Mouse (Mus musculus) MEL (cell line): Measurements from ENCODE around the gene H2-Q10. TPM values are rescaled to one million over a fixed set of nuclear protein-coding genes. Genes with fewer than 3 reads are reported as not detected.
"Not testable (repeated sequence)": the region's sequence is repeated elsewhere in the genome, so short reads cannot be mapped to it uniquely, and the experiment has no call there.

ENCODE experiments used
- DNase-seq: peaks from one replicate; pipeline ENCODE4 v3.0.0; 2011; ENCODE audit warnings: low read depth, low spot score
- H3K27ac ChIP-seq: 2 replicates; pipeline ENCODE4 v1.5.1; 2012; ENCODE audit warnings: low read depth, mild to moderate bottlenecking, control low read depth, low read length, moderate library complexity; ENCODE audit not compliant: control insufficient read depth
- H3K27me3 ChIP-seq, 2 experiments: fragments of 150-350 bp in 1 of 2; sonication (generic) in 1 of 2; 2 replicates each; pipeline ENCODE4 v1.6.1; 2012; ENCODE audit warnings: low read length in 2 of 2, mild to moderate bottlenecking in 2 of 2, improper control_type of control experiment in 1 of 2, moderate library complexity in 1 of 2; ENCODE audit not compliant: insufficient read depth in 2 of 2, control insufficient read depth in 1 of 2
- H3K36me3 ChIP-seq, 2 experiments: 2 replicates each; pipeline ENCODE4 v1.6.1; 2012 to 2014; ENCODE audit warnings: low read length in 2 of 2, improper control_type of control experiment in 1 of 2, inconsistent platforms in 1 of 2, mild to moderate bottlenecking in 1 of 2; ENCODE audit not compliant: insufficient read depth in 2 of 2, control insufficient read depth in 1 of 2
- H3K4me1 ChIP-seq, 2 experiments: fragments of 150-350 bp in 1 of 2; sonication (generic) in 1 of 2; 2 replicates each; pipeline ENCODE4 v1.6.1; 2012; ENCODE audit warnings: low read length in 2 of 2, improper control_type of control experiment in 1 of 2, mild to moderate bottlenecking in 1 of 2; ENCODE audit not compliant: insufficient read depth in 2 of 2, control insufficient read depth in 1 of 2
- H3K4me3 ChIP-seq, 2 experiments: fragments of 150-350 bp in 1 of 2; sonication (generic) in 1 of 2; 2 replicates each; pipeline ENCODE4 v1.5.1; 2012; ENCODE audit warnings: low read depth in 2 of 2, low read length in 2 of 2, mild to moderate bottlenecking in 2 of 2, moderate library complexity in 2 of 2, control low read depth in 1 of 2, improper control_type of control experiment in 1 of 2; ENCODE audit not compliant: control insufficient read depth in 1 of 2, insufficient read depth in 1 of 2
- H3K79me2 ChIP-seq: 2 replicates; pipeline ENCODE4 v1.6.1; 2012; ENCODE audit warnings: mild to moderate bottlenecking, low read length, moderate library complexity; ENCODE audit not compliant: control insufficient read depth, poor library complexity, insufficient read depth
- H3K9ac ChIP-seq: 2 replicates; pipeline ENCODE4 v1.6.1; 2012; ENCODE audit warnings: low read depth, mild to moderate bottlenecking, control low read depth, low read length, moderate library complexity; ENCODE audit not compliant: control insufficient read depth, poor library complexity, severe bottlenecking
- H3K9me3 ChIP-seq: fragments of 150-350 bp; sonication (generic); replicated peaks from 2 replicates; pipeline ENCODE4 v1.6.1; 2012; ENCODE audit warnings: mild to moderate bottlenecking, low read length, improper control_type of control experiment, moderate library complexity; ENCODE audit not compliant: insufficient read depth
- CHD2 ChIP-seq: IDR thresholded peaks from 2 replicates; pipeline ENCODE4 v1.6.1; 2011; ENCODE audit warnings: low read length, improper control_type of control experiment
- MAX ChIP-seq: IDR thresholded peaks from 2 replicates; pipeline ENCODE4 v1.6.1; 2011; ENCODE audit warnings: low read length, improper control_type of control experiment
- polyA plus RNA-seq, 2 experiments: library from polyadenylated mRNA; stranded (reverse) in 1 of 2; unstranded in 1 of 2; fragments of >175 nt in 1 of 2; fragments of >200 nt in 1 of 2; gene quantifications; 2 replicates each; pipeline versions ENCODE4 v1.2.1 to v1.2.4; 2012; ENCODE audit warnings: low replicate concordance in 2 of 2, low read depth in 1 of 2; ENCODE audit not compliant: insufficient read length in 2 of 2, insufficient read depth in 1 of 2, missing spikeins in 1 of 2
- total RNA-seq: library from RNA; depleted of rRNA; stranded (reverse); fragments of 300-350 nt; gene quantifications from 2 replicates; pipeline ENCODE4 v1.2.3, GENCODE M21; 2012

Gene H2-Q10
- total and polyA plus RNA-seq, 3 experiments, result 0.15 to 8.9 TPM; not detected in 1

GRCm38 (mm10) chr17:35424624-35425416 lies 45.1 kb upstream of the H2-Q10 start, which contains the start of gene H2-Q6:
Gene H2-Q6, plus strand, starts transcription at chr17:35424850.
- H3K4me1 ChIP-seq, H3K36me3 ChIP-seq, H3K27me3 ChIP-seq, H3K79me2 ChIP-seq, H3K27ac ChIP-seq, H3K9me3 ChIP-seq: not testable (repeated sequence)
- DNase-seq, result peak; percentile 73
- Histone ChIP-seq H3K4me3 (peak within 1 kb of the TSS; percentile 59 to 71; a peak in 3 of 4 replicates), H3K9ac (peak within 1 kb of the TSS; percentile 55)
- TF ChIP-seq MAX (0 out of 2 replicates have a peak, but pooled peaks have one; percentile 32), CHD2 (peak; percentile 27; the same call in 1 of the 2 replicates)

GRCm38 (mm10) chr17:35425474-35425873 lies 44.4 kb upstream of the H2-Q10 start:
- not testable (repeated sequence) for H3K4me1 ChIP-seq, H3K9me3 ChIP-seq, DNase-seq, H3K27me3 ChIP-seq, H3K36me3 ChIP-seq, H3K27ac ChIP-seq, H3K79me2 ChIP-seq
- Histone ChIP-seq H3K4me3 (peak overlapping the region; percentile 59 to 71; a peak in 3 of 4 replicates), H3K9ac (peak overlapping the region; percentile 55)

GRCm38 (mm10) chr17:35428883-35429282 lies 41.0 kb upstream of the H2-Q10 start:
- not testable (repeated sequence) for H3K4me3 ChIP-seq, DNase-seq, H3K9me3 ChIP-seq, H3K36me3 ChIP-seq, H3K27me3 ChIP-seq, H3K79me2 ChIP-seq, H3K9ac ChIP-seq, H3K27ac ChIP-seq, H3K4me1 ChIP-seq

- H3K27me3 ChIP-seq, H3K4me1 ChIP-seq, H3K4me3 ChIP-seq, H3K79me2 ChIP-seq, H3K36me3 ChIP-seq, DNase-seq, H3K9ac ChIP-seq, H3K9me3 ChIP-seq, H3K27ac ChIP-seq: not testable (repeated sequence)
These were observed 39.2 kb upstream of the H2-Q10 start for GRCm38 (mm10) chr17:35430671-35431070.

- H3K27ac ChIP-seq, H3K27me3 ChIP-seq, H3K4me3 ChIP-seq, H3K36me3 ChIP-seq, H3K9ac ChIP-seq, H3K79me2 ChIP-seq, H3K9me3 ChIP-seq, DNase-seq, H3K4me1 ChIP-seq: not testable (repeated sequence)
These were observed 37.7 kb upstream of the H2-Q10 start for GRCm38 (mm10) chr17:35432167-35432566.
